Mouse (Mus musculus): Measurements from ENCODE around the gene Neurl3.

DNA sequence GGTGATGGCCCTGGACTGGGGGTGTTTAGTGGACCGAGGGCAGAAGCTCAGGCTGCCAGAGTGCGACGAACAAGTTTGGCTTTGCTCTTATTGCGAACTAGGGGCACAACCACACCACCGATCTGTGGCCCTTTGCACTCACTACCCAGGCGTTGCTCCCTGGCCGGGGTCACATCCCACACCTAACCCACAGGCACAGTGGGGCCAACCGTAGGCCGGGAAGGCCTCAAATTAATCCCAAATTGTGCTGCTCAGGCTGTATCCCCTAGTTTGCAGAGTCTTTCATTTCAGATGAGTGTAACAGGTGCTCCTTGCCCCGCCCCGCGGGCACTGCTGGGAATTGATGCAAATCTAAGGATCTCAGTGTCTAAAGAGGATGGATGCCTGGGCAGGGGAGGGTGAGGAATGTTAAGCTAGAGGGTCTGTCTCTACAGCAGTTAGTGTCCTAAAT is 34.0 kb upstream of the Neurl3 start:
- no peak for TF ChIP-seq CTCF (IDR thresholded peaks at IDR 0.05; ENCODE audit: low read depth, low read length)
- no peak for TF ChIP-seq POLR2AphosphoS5 (IDR thresholded peaks at IDR 0.05; ENCODE audit: insufficient replicate concordance, low read depth, low read length)
- no peak for TF ChIP-seq GATA2 (IDR thresholded peaks at IDR 0.05; ENCODE audit: borderline replicate concordance, low read depth, low read length)

All from G1E (cell line).